Mouse (Mus musculus): Measurements from ENCODE around the gene Olfr313. TPM values are rescaled to one million over a fixed set of nuclear protein-coding genes. Genes with fewer than 3 reads are reported as not detected.

The Olfr313 gene
- total RNA-seq, 2 experiments from 2014 or later = not detected

DNA sequence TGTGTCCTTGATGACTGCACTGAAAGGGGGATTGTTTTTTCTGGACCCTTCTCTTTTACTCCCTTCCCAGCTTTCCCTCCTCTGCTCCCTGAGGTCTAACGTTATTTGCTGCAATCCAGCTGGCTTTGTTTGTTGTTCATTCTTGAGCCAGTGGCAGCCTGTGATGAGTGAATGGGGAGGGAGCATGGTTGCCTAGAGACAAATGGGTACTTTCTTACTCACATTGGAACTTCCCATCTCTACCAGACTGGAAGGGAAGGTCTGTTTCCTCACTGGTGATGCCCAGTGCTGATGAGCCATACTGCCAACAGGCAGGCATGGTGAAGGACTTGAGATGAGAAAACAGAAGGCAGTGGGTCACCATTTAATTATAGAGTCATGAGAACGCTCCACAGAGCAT is 34.9 kb downstream of the Olfr313 start:
- no peak for DNase-seq

DNA sequence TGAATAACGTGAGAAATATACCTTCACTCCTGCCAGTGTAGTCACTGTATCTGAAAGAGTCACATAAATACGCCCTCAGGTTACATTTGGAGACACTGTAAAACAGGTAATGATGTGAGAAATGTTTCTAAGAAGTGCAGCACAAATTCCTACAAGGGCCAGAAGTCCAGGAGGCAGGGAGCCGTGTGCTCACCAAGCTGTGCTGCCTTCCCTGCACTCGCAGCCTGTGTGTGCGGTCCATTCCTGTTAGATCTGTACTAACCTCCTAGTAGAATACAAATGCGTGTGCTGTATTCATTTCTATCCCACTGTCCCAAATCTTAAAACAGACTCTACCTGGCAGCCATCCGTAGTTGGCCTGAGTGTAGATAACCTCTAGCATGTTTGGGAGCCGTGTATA is 45.9 kb downstream of the Olfr313 start:
- DNase-seq = no peak

DNA sequence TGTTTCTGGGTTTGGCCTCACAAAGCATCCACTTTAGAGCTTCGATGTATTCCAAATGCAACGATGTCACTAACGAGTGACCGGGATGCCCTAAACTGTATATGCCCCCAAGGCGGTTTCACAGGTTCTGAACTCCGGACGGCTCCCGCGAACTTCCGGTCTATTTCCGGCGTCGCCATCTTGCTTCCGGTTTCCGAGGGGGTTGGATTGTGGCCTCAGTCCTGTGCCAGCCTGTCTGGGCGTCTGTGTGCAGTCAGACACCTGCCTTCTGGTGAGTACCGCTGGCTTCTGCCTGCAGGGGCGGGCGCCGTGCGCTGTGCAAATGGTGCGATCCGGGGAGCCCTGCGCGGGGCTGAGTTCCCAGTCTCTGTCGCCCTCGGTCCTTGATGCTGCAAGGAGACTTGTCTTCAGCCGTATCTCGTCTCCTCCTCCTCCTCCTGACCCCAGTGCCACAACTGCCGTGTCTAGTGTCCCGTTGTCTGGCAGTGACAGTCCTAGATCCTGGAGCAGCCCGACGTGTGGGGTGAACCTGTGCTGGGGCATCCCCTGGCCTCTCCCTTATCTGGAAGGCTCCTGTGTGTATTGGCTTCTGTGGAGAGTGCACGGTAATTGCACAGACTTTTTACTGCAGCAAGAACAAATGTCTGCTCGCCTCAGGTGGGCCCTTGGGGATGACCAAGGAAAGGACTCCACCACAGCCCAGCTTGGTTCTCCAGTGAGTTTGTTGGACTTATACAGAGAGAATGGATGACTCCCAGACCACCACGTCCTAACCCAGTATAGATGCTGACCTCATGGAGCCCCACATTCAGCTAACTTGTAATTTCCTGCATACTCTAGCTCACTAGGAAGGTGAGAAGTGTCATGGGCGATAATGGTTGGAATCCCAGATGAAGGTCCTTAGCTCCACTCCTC is 52.5 kb downstream of the Olfr313 start, which contains the start of gene 2810021J22Rik:
2810021J22Rik (plus strand) TSS at position 178 of the 915 bp plus-strand sequence.
- DNase-seq = peak; percentile 75

DNA sequence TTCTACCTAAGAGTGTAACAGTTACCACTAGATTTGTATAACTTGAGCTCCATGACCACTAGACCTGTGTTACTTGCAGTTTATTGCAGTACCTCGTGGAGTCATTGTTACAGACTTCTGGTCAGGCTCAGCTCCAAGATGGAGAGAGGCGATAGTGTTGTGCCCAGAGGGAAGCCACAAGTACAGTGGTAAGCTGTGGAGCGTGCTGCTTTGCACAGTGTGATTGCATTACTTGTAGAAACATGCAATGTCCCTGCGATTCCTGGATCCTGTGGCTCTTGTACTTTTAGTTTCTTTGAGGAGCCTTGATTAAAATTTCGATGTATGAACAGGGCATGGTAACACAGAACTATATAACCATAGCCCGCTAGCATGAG is 53.1 kb downstream of the Olfr313 start:
- no peak for DNase-seq

Other genes with a start within 250 kb of the Olfr313 start
- not detected for gene Olfr224, start 244.4 kb upstream of the Olfr313 start, total RNA-seq (2021)
- not detected for gene Olfr325, start 237.3 kb upstream of the Olfr313 start, total RNA-seq (2021)
- not detected for gene Olfr324, start 219.9 kb upstream of the Olfr313 start, total RNA-seq (2021)
- not detected for gene 2210407C18Rik, start 198.9 kb upstream of the Olfr313 start, total RNA-seq (2021)
- not detected for gene Olfr323, start 184.5 kb upstream of the Olfr313 start, total RNA-seq (2021)
- not detected for gene Trim58, start 174.5 kb upstream of the Olfr313 start, total RNA-seq (2021)
- gene Olfr322, start 156.2 kb upstream of the Olfr313 start, total RNA-seq (2021) = not detected
- gene Olfr320, start 133.9 kb upstream of the Olfr313 start, total RNA-seq (2021) = not detected
- gene Olfr319, start 115.8 kb upstream of the Olfr313 start, total RNA-seq (2021) = not detected
- not detected for gene Olfr318, start 91.0 kb upstream of the Olfr313 start, total RNA-seq (2021)
- gene Olfr317, start 75.8 kb upstream of the Olfr313 start, total RNA-seq (2021) = not detected
- not detected for gene Olfr316, start 62.3 kb upstream of the Olfr313 start, total RNA-seq (2021)
- gene Olfr315, start 41.8 kb upstream of the Olfr313 start, total RNA-seq (2021) = not detected
- gene Olfr314, start 32.0 kb upstream of the Olfr313 start, total RNA-seq (2021) = not detected
- gene Fam183b, start 13.0 kb upstream of the Olfr313 start, total RNA-seq (2021) = not detected
- gene Olfr312, start 14.2 kb downstream of the Olfr313 start, total RNA-seq (2021) = not detected
- not detected for gene Olfr311, start 24.3 kb downstream of the Olfr313 start, total RNA-seq (2021)
- gene Gm12258, start 32.2 kb downstream of the Olfr313 start, total RNA-seq (2021) = 1 to 10 TPM in 1 of 2 experiments, under 1 TPM in 1; 0.61 to 1.0 TPM
- gene 2810021J22Rik, start 52.2 kb downstream of the Olfr313 start, total RNA-seq (2021) = 1 to 10 TPM in 1 of 2 experiments, under 1 TPM in 1; 0.90 to 1.4 TPM
- 1 to 10 TPM; 2.7 to 3.0 TPM for gene Zfp39, start 89.2 kb downstream of the Olfr313 start, total RNA-seq (2021)
- not detected for gene Btnl10, start 102.9 kb downstream of the Olfr313 start, total RNA-seq (2021)
- 100 to 1,000 TPM in 1 of 2 experiments, 10 to 100 TPM in 1; 99.3 to 105 TPM for gene Rnf187, start 123.9 kb downstream of the Olfr313 start, total RNA-seq (2021)
- 1 to 10 TPM; 1.1 to 1.2 TPM for gene Hist3h2ba, start 133.9 kb downstream of the Olfr313 start, total RNA-seq (2021)
- gene Hist3h2a, start 139.7 kb downstream of the Olfr313 start, total RNA-seq (2021) = 10 to 100 TPM; 10.1 to 11.1 TPM
- under 1 TPM; 0.13 to 0.18 TPM for gene Trim17, start 139.7 kb downstream of the Olfr313 start, total RNA-seq (2021)
- gene Trim11, start 163.1 kb downstream of the Olfr313 start, total RNA-seq (2021) = 1 to 10 TPM; 6.7 to 8.1 TPM